Mouse (Mus musculus): ENCODE results near the gene Slc30a5. TPM values are rescaled to one million over a fixed set of nuclear protein-coding genes. Genes with fewer than 3 reads are reported as not detected.
A peak's percentile ranks its signal among the peaks of the same experiment; 100 is the strongest.

Gene Slc30a5
- polyA plus RNA-seq, 1 experiment from 2014 or later: 30.8 TPM

DNA sequence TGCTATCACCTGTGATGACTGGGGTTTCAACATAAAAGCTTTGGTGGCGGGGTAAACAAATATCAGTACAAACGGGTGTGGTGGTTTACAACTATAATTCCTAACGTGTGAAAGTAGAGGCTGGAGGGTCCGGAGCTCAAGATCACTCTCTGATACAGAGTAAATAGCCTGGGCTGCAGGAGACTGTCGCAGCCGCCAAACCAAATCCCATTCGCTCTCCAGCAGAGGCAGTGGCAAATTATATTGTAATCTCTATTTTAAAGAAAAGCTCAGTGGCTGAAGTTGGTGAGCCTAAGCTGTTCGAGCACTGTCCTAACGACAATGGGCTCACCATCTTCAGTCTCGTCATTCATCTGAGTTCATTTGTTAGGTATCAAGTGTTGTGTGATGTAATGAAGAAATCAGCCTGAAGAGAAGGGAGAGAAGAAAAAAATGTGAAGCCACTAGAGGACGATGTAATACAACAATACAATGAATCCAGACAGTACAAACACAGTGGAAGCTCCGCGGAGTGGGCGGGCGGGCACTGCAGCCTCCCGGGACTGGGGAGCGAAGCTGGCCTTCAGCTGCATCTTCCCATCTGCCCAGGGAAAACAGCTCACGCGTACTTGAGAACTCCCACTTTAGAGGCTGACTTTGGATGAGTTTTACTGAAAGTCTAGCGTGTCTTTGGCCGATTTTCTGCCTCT is 13.8 kb upstream of the Slc30a5 start:
- Histone ChIP-seq H3K4me3 (ENCODE audit: low read length) (no peak overlapping the region), H3K27me3 (replicated peaks; ENCODE audit: control insufficient read depth, insufficient read depth, low read length) (no peaks in the 10 kb centered on the region), H3K36me3 (ENCODE audit: control insufficient read depth, insufficient read depth, low read length) (no peaks in the 10 kb centered on the region), H3K9ac (ENCODE audit: low read depth, low read length) (no peak overlapping the region), H3K4me2 (ENCODE audit: low read length) (peak overlapping the region; percentile 51), H3K9me3 (ENCODE audit: control insufficient read depth, low read length) (peaks cover under 1% of the 10 kb centered on the region; the same call in 1 of the 2 replicates), H3K4me1 (ENCODE audit: control insufficient read depth, insufficient read depth, low read depth, low read length) (no peaks in the 10 kb centered on the region), H3K27ac (ENCODE audit: low read depth, low read length) (no peak overlapping the region)
- WGBS: 48% methylated on average over 21 of the region's 21 CpGs
- ATAC-seq: peak; percentile 86

DNA sequence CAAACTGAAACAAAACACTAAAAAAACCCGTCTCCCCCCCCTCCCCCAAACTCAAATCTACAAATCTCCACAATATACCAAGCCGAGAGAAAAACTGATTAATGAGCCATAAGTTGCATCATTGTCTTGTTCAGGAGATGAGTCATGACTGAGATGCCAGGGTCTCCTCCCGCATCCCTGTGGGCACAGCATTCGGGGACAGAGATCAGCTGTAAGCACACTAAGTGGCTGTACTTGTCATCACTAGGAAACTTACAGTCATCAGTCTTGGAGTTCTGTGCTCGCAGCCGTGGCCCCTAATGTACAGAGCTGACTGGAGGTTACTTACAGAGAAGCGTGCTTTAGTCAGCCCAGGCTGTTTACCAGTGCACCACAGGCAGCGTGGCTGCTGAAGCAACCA is 13.0 kb upstream of the Slc30a5 start:
- Histone ChIP-seq H3K27ac (ENCODE audit: low read depth, low read length) (no peak overlapping the region), H3K9ac (ENCODE audit: low read depth, low read length) (no peak overlapping the region), H3K4me2 (ENCODE audit: low read length) (no peak overlapping the region), H3K27me3 (replicated peaks; ENCODE audit: control insufficient read depth, insufficient read depth, low read length) (no peaks in the 10 kb centered on the region), H3K9me3 (ENCODE audit: control insufficient read depth, low read length) (peaks cover 4% of the 10 kb centered on the region; the same call in 1 of the 2 replicates), H3K4me1 (ENCODE audit: control insufficient read depth, insufficient read depth, low read depth, low read length) (no peaks in the 10 kb centered on the region), H3K36me3 (ENCODE audit: control insufficient read depth, insufficient read depth, low read length) (no peaks in the 10 kb centered on the region), H3K4me3 (ENCODE audit: low read length) (no peak overlapping the region)
- 80% methylated on average over 8 of the region's 8 CpGs for WGBS
- no peak for ATAC-seq

DNA sequence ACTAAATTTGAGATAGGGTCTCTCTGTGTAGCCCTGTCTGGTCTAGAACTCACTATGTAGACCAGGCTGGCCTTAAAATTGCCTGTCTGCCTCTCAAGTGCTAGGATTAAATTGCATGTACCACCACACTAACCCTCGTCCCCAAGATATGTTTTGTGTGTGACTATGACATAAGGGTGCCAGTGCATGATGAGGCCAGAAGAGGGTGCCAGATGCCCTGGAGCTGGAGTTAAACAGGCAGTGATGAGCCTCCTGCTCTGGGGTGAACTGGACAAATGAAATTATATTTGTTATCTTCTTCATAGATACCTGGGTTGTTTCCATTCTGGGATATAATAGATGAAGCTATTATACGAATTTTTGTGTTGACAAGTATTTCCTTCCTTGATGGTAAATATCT is 10.7 kb upstream of the Slc30a5 start:
- no peaks in the 10 kb centered on the region for H3K4me1 ChIP-seq (ENCODE audit: control insufficient read depth, insufficient read depth, low read depth, low read length)
- H3K36me3 ChIP-seq (ENCODE audit: control insufficient read depth, insufficient read depth, low read length): no peaks in the 10 kb centered on the region
- H3K4me3 ChIP-seq (ENCODE audit: low read length): no peak overlapping the region
- H3K9ac ChIP-seq (ENCODE audit: low read depth, low read length): no peak overlapping the region
- WGBS: 86% methylated on average over 2 of the region's 2 CpGs
- H3K27ac ChIP-seq (ENCODE audit: low read depth, low read length): no peak overlapping the region
- no peak for ATAC-seq
- H3K4me2 ChIP-seq (ENCODE audit: low read length): no peak overlapping the region
- H3K27me3 ChIP-seq (replicated peaks; ENCODE audit: control insufficient read depth, insufficient read depth, low read length): no peaks in the 10 kb centered on the region
- peaks cover 4% of the 10 kb centered on the region; the same call in 1 of the 2 replicates for H3K9me3 ChIP-seq (ENCODE audit: control insufficient read depth, low read length)

DNA sequence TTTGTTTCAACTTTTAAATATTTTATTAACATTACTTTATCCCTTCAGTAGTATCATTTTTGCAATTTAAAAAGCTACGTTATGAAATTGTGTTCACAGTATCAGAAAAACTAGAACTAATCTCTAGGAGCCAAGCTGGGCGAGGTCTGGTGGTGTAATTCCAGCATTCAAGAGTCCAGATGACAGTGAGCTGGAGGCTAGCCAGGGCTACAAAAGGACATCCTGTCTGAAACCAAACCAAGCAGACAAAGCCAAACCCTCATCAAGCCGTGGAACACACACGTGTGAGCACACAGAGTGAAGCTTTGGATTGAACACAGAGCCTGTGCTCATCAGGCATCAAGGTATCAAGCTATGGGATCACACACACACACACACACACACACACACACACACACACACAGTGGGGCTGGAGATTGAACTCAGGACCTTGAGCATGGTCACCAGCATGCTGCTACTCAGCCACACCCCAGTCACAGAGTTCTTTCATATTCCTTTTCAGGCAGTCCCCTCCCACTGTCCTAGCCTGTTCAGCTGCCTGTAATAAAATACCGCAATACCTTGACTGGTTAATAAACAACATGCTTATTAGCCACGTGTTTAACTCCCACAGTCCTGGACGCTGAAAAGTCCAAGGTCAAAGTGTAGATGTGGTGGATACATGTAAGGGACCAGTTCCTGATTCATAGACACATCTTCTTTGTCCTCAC is 9.9 kb upstream of the Slc30a5 start:
- Histone ChIP-seq H3K36me3 (ENCODE audit: control insufficient read depth, insufficient read depth, low read length) (no peaks in the 10 kb centered on the region), H3K4me3 (ENCODE audit: low read length) (no peak overlapping the region), H3K27me3 (replicated peaks; ENCODE audit: control insufficient read depth, insufficient read depth, low read length) (no peaks in the 10 kb centered on the region), H3K4me2 (ENCODE audit: low read length) (no peak overlapping the region), H3K4me1 (ENCODE audit: control insufficient read depth, insufficient read depth, low read depth, low read length) (no peaks in the 10 kb centered on the region), H3K9ac (ENCODE audit: low read depth, low read length) (no peak overlapping the region), H3K9me3 (ENCODE audit: control insufficient read depth, low read length) (peaks cover 4% of the 10 kb centered on the region; the same call in 1 of the 2 replicates), H3K27ac (ENCODE audit: low read depth, low read length) (no peak overlapping the region)
- WGBS: 71% methylated on average over 7 of the region's 7 CpGs
- no peak for ATAC-seq

DNA sequence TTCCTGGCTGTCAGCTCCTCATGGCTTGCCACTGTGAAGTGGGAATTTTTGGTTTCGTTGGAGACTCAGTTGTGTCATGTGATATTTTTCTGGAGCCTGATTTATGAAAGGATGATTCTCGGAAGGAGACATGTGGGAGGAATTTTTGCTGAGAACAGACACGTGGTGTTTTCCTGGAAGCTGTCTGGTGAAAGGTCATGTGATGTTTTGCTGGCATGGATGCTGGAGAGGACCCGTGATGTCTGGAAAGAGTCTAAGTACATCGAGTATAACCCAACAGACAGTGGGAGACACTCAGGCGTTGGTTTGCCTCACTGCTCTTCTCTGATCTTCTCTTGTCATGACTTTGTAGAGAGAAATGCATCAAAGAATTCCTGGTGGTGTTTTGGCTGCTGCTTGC is 8.5 kb upstream of the Slc30a5 start:
- Histone ChIP-seq H3K4me1 (ENCODE audit: control insufficient read depth, insufficient read depth, low read depth, low read length) (no peaks in the 10 kb centered on the region), H3K27me3 (replicated peaks; ENCODE audit: control insufficient read depth, insufficient read depth, low read length) (no peaks in the 10 kb centered on the region), H3K9ac (ENCODE audit: low read depth, low read length) (no peak overlapping the region), H3K9me3 (ENCODE audit: control insufficient read depth, low read length) (peaks cover 4% of the 10 kb centered on the region; the same call in 1 of the 2 replicates), H3K27ac (ENCODE audit: low read depth, low read length) (no peak overlapping the region), H3K4me2 (ENCODE audit: low read length) (no peak overlapping the region), H3K36me3 (ENCODE audit: control insufficient read depth, insufficient read depth, low read length) (no peaks in the 10 kb centered on the region), H3K4me3 (ENCODE audit: low read length) (no peak overlapping the region)
- WGBS: 84% methylated on average over 6 of the region's 6 CpGs
- ATAC-seq: no peak

DNA sequence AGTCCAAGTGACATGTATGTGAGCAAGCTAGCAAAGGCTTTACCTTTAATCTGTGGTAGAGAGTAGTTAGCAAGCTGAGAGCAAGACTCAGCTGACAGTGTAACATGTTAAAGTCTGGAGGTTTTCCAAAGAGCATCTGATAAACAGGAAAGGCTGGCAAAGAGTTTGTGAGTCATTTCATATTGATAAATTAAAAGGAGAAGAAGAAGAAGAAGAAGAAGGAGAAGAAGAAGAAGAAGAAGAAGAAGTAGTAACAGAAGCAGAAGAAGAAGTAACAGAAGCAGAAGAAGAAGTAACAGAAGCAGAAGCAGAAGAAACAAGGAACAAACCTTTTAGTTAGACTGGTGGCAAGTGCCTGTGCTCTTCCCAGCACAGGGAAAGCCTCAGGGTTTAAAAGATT is 1.6 kb upstream of the Slc30a5 start:
- no peak for ATAC-seq
- H3K9me3 ChIP-seq (ENCODE audit: control insufficient read depth, low read length): no peaks in the 10 kb centered on the region

DNA sequence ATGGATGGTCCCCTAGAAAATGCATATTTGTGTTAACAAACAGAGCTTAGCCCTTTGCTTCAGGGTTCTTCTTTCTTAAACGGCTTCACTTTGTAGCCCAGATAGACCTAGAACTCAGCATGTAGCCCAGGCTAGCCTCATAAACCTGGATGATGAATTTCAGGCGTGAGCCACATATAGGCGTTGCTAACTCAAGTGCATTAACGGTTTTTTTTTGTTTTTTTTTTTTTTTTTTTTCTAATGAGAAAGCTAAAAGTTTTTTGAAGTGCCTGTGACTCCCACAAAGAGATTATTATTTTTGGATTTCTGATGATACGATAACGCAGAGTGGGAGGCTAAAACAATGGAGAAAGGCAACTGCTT is 394 bp upstream of the Slc30a5 start:
- no peaks in the 10 kb centered on the region for H3K9me3 ChIP-seq (ENCODE audit: control insufficient read depth, low read length)
- no peaks in the 10 kb centered on the region for H3K27me3 ChIP-seq (replicated peaks; ENCODE audit: control insufficient read depth, insufficient read depth, low read length)
- 62% methylated on average over 6 of the region's 6 CpGs for WGBS
- peaks cover 16% of the 10 kb centered on the region for H3K4me1 ChIP-seq (ENCODE audit: control insufficient read depth, insufficient read depth, low read depth, low read length)
- no peak overlapping the region for H3K27ac ChIP-seq (ENCODE audit: low read depth, low read length)
- no peak overlapping the region; the same call in 1 of the 2 replicates for H3K9ac ChIP-seq (ENCODE audit: low read depth, low read length)
- H3K4me2 ChIP-seq (ENCODE audit: low read length): peak overlapping the region; percentile 45
- H3K4me3 ChIP-seq (ENCODE audit: low read length): peak overlapping the region; percentile 99
- no peak for ATAC-seq
- H3K36me3 ChIP-seq (ENCODE audit: control insufficient read depth, insufficient read depth, low read length): no peaks in the 10 kb centered on the region

More for the DNA sequence above, 1.6 kb upstream of the Slc30a5 start:
- H3K4me3 ChIP-seq (ENCODE audit: low read length): no peak overlapping the region
- no peaks in the 10 kb centered on the region for H3K27me3 ChIP-seq (replicated peaks; ENCODE audit: control insufficient read depth, insufficient read depth, low read length)
- no peak overlapping the region for H3K4me2 ChIP-seq (ENCODE audit: low read length)
- peaks cover 16% of the 10 kb centered on the region for H3K4me1 ChIP-seq (ENCODE audit: control insufficient read depth, insufficient read depth, low read depth, low read length)
- no peaks in the 10 kb centered on the region for H3K36me3 ChIP-seq (ENCODE audit: control insufficient read depth, insufficient read depth, low read length)
- H3K9ac ChIP-seq (ENCODE audit: low read depth, low read length): no peak overlapping the region
- no peak overlapping the region for H3K27ac ChIP-seq (ENCODE audit: low read depth, low read length)

DNA sequence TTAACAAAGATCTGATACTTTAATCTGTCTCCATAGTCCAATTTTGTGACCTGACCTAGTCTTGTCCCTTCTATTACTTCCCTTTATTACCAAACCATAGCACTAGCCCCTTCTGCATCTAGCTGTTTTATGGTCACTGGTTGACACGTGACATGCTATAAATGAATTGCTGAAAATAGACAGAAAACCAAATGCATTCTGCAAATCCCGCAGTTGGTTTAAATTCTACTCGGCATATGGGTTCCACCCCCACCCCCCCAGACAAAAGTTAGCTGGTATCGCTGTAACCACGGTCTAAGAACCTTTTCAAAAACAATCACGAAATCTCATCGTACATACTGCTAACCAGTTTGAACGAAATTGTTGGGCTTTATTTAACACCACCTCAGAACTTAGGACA is 1.0 kb downstream of the Slc30a5 start:
- no peak overlapping the region for H3K27ac ChIP-seq (ENCODE audit: low read depth, low read length)
- no peaks in the 10 kb centered on the region for H3K36me3 ChIP-seq (ENCODE audit: control insufficient read depth, insufficient read depth, low read length)
- peak overlapping the region; percentile 99 for H3K4me3 ChIP-seq (ENCODE audit: low read length)

DNA sequence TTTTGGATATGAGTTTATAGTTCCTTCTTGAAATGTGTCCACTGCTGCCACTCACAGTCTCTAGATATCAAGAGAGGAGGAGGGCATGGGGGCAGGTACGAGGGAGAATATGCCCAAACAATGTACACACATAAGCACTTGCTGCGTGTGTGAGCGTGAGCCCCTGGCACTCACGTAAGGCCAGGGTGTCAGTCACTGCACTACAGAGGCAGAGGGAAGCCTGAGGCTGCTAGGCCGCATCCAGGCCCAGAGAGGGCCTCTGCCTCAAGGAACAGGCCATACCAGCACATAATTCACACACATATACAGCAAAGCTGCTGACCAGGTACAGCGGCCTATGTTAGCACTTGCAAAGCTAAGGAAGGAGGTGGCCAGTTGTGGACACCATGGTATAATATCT is 2.1 kb downstream of the Slc30a5 start:
- ATAC-seq: no peak
- peak overlapping the region; percentile 30 for H3K4me2 ChIP-seq (ENCODE audit: low read length)
- peaks cover 4% of the 10 kb centered on the region for H3K36me3 ChIP-seq (ENCODE audit: control insufficient read depth, insufficient read depth, low read length)
- WGBS: 88% methylated on average over 6 of the region's 6 CpGs
- no peak overlapping the region for H3K9ac ChIP-seq (ENCODE audit: low read depth, low read length)
- no peaks in the 10 kb centered on the region for H3K27me3 ChIP-seq (replicated peaks; ENCODE audit: control insufficient read depth, insufficient read depth, low read length)
- no peaks in the 10 kb centered on the region for H3K9me3 ChIP-seq (ENCODE audit: control insufficient read depth, low read length)
- H3K4me1 ChIP-seq (ENCODE audit: control insufficient read depth, insufficient read depth, low read depth, low read length): peaks cover 16% of the 10 kb centered on the region
- H3K27ac ChIP-seq (ENCODE audit: low read depth, low read length): no peak overlapping the region
- no peak overlapping the region for H3K4me3 ChIP-seq (ENCODE audit: low read length)

More for the DNA sequence above, 1.0 kb downstream of the Slc30a5 start:
- 12% methylated on average over 8 of the region's 8 CpGs for WGBS
- Histone ChIP-seq H3K27me3 (replicated peaks; ENCODE audit: control insufficient read depth, insufficient read depth, low read length) (no peaks in the 10 kb centered on the region), H3K4me2 (ENCODE audit: low read length) (peak overlapping the region; percentile 85), H3K4me1 (ENCODE audit: control insufficient read depth, insufficient read depth, low read depth, low read length) (peaks cover 16% of the 10 kb centered on the region), H3K9me3 (ENCODE audit: control insufficient read depth, low read length) (no peaks in the 10 kb centered on the region), H3K9ac (ENCODE audit: low read depth, low read length) (peak overlapping the region; percentile 98)
- ATAC-seq: no peak
